Mouse (Mus musculus): ENCODE measurements at regions not wholly inside any gene's neighbourhood (a gene's known extent, or its start where the extent isn't known, plus 50 kb on each side); places are given as distances from the start of the nearest gene placed in this dataset.

DNA sequence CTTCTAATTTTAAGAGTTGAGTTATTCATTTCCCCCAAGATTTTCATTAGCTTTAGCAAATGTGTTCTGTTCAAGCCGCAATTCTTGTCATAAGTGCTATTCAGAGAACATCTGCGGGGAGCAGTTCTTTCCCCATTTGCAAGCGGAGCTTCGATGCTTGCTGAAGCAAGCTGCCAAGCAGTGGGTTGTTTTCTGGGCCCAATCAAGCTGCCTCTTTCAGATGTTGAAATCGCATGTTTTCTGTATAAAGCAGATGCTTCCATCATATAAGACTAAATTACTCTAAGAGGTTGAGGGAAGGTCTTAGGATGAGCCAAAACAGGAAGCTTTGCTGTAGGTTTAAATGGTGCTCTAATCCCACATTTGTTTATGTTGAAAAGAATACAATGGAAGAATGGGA is 547.4 kb downstream of the Abca13 start:
- peak; percentile 41 for DNase-seq

DNA sequence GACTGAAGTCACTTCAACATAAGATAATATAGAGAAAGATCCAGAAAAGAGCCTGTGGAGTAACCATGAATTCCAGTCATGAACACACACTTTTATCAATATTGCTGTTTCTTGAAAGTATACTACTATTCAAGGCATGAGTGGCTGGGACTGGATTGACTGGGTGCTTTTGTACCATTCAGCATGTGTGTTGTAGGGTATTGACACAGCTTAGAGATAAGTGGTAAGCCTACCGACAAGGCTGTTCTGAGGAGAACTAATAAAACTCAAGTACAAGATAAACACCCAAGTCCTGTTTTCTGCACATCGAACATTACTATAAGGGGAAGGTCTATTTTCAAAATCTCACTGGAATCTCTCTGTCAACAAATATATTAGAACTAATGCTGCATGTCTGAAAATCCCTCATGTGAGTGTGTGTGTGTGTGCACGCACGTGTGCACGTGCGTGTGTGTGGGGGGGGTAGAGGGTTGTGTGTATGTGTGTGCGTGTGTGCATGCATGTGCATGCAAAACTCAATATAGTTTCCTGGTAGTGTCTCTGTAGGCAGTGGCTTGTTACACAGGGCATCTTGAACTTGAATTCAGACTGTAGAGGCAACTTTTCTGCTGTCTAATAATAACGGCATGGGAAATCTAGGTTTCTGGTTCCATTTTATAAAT is 588.6 kb downstream of the Abca13 start:
- no peak for DNase-seq

DNA sequence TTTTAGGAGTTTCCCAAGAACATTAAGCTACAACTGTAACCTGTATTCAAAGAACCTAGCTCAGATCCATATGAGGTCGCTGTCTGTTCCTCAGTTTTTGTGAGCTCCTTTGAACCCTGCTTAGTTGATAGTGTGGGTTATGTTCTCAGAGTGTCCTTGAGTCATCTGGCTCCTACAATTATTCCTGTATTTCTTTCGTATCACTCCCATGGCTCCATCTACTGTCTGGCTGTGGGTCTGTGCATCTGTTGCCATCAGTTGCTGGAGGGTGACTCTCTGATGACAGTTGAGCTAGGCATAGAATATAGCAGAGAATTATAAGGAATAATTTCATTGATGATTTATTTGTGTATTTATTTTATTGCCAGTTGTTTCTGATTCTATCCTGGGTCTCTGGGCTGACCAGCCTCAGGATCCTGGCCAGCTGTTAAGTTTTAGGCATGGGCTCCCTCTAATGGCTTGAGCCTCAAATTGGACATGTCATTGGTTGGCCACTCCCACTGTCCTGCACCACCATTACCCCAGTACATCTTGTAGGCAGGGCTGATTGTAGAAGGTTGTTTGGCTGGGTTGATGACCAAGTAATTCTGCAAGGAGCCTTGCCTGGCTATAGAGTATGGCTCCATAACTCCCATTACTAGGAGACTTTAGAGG is 601.6 kb downstream of the Abca13 start:
- no peak for DNase-seq

DNA sequence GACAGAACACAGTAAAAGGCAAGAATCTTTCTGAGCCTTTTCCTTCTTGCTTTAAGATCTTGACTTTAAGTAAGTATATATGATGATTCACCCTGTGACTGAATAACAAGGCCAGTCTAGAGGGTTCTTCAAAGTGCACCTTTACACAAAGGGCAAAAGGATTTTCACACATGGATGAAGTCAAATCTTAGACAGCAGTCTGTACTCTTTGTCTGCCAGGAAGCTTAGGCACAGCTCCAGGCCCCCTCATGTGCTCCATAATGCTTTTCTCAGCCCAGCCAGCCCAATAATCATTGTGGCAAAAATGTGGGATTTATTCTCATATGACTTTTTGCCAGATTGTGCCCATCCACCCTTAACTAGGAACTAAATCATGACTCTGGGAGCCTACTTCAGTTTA is 647.9 kb downstream of the Abca13 start:
- no peak for DNase-seq

DNA sequence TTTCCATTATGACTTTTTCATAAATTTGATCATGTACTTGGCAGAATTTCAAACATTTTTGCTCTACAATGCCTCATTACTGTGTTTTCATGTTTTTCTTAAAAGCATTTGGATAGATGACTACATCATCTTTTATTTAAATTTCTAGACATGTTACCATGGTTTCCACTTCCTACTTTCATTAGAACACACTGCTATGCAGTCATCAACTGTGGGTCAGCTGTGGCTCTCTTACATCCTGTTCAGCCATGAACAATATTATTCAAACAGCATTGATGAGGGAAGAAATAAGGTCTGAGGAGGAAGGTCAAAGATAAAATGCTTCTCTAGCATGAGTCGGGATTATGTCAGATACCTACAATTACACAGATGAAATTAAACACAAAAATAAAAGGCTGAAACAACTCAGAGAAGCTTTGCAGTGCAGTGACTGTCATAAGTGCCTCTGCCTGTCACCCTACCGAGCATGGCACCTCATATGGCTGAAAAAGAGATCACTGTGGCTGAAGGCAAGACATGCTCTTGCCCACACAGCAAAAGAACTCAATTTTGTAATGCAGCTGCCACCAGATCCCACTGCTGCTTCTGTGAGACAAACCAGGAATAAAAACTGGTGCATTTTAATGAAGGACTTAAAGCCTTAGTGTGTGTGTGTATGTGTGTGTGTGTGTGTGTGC is 676.9 kb downstream of the Abca13 start:
- DNase-seq = no peak

All from right cerebral cortex, adult 18-20 months (tissue).